Mouse (Mus musculus): ENCODE measurements around the gene Rtl1.

GRCm38 (mm10) chr12:109612392-109613385 is 12.6 kb upstream of the Rtl1 start:
- TF ChIP-seq POLR2A (IDR thresholded peaks at IDR 0.05; ENCODE audit: borderline replicate concordance, extremely low read depth, insufficient read depth, insufficient read length, poor library complexity, severe bottlenecking): no peak
- TF ChIP-seq CTCF (IDR thresholded peaks at IDR 0.05; ENCODE audit: borderline replicate concordance, extremely low read depth, insufficient read depth, insufficient read length): peak; percentile 49; the same call in 1 of the 2 replicates
